Mouse (Mus musculus) mature B cell (primary cell): ENCODE results near the gene Gmpr.

Source experiments
- in situ Hi-C: fragments of 300-500 bp; cut with MboI; formaldehyde crosslinking; loops from 2 replicates; pipeline ENCODE4 v1.14.3; 2019

Gene Gmpr

GRCm38 (mm10) chr13:45505546-45505945, 1.7 kb upstream of the Gmpr start:
- in situ Hi-C loops = no loop called here

GRCm38 (mm10) chr13:45508495-45508894, 1.3 kb downstream of the Gmpr start:
- in situ Hi-C loops = no loop called here

GRCm38 (mm10) chr13:45509366-45509765, 2.1 kb downstream of the Gmpr start:
- in situ Hi-C loops = no loop called here

- in situ Hi-C loops = no loop called here
These were observed 4.6 kb downstream of the Gmpr start for GRCm38 (mm10) chr13:45511706-45512435.

DNA sequence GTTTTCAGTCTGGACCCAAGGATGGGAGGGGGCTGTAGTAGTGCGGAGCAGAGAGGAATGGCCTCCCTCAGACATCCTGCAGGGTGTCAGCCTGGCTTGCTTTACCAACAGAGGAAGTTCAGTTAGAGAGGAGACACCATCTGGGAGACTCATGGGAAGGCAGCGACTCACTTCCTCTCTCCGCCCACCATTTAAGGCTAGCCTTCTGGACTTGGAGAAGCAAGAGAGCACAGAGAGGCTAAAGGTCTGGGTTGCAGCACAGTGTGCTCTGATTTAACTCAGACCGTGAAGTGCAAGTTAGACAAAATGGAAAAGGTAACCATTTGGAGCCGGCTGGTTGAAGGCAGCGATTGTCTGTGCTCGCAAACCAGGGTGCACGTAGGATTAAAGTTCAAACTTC, 5.3 kb downstream of the Gmpr start:
- in situ Hi-C loops = no loop called here

DNA sequence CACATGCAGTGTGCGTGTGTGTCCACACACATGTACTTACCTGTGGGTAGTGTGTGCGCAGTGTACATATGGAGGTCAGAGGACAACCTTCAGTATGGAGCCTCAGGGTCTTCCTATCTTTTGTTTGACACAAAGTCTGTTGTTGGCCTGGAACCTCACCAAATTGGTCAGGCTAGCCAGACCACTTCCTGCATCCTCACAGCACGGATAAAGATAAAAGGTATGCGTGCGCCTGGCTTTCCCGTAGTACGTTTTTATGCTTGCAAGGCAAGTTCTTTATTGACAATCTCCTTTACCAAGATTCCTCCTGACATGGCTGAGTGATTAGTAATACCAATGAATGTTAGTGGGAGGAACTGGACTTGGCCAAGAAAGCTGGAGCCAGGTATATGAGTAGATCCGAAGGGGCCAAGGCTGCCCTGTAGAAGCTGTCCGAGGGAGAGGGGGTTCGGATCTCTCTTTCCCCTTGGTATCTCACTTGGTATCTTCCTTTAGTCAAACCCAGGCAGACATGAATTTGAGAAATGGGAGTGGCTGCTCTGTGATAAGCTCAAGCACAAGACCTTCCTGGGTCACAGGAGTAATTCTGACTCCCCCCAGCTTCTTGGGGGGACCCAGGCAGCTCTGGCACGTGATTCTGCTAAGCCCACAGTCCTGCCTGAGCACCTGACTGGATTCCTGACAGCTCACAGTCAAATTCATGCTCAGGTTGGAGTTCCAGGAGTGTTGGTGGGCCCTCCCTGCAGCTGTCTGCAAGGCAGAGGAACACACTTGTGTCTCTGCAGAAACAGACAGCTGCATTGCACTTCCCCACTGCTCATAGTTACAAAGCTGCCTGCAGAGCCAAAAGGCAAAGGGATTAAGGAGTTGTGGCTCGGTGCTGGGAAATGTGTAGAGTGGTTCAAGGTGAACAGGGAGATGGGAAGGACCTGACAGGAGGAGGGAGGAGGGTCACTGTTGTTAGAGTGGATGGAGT, 6.1 kb downstream of the Gmpr start:
- in situ Hi-C loops = no loop called here

DNA sequence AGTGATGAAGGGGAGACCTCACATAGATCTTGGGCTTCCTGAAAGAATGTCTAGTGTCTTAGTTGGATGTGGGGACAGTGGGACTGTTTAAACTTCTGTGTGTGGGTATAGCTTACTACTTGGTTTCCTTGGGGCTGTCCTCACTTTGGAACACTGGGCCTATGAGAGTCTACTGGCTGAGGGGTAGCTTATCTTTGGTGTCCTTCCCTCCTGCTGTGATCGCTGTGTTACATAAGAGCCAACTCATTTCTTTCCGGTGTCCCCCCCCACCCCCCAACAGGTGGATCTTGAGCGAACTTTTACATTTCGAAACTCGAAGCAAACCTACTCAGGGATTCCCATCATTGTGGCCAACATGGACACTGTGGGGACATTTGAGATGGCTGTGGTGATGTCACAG, 6.9 kb downstream of the Gmpr start:
- in situ Hi-C loops = no loop called here

DNA sequence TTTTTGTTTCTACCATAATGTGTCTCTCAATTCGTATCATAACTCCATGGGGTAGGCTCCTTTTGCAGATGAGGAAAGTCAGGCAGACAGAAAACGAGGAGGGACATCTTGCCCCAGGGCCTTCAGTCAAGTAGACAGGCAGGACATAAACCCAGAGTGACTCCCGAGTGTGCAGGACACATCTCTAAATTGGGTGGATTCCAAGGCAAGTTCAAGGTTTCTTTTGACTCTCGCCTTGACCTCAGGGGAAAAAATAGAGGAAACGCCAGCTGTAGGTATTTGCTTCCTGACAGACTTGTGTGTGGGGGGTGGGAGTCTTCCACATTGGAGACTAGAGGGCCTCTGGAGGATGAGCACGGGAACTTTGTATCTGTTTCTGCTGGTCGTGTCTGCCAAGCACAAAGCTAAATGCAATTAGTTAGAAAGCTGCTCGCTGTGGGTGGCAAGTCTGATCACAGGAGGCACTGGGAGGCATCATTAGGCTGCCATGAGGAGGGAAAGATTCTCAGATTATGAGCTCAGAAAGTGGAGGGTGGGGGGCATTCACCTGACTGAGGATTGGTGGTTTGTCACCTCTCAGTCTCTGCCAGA, 7.7 kb downstream of the Gmpr start:
- in situ Hi-C loops = no loop called here

- in situ Hi-C loops = no loop called here
These were observed 9.5 kb downstream of the Gmpr start for GRCm38 (mm10) chr13:45516501-45517393.

DNA sequence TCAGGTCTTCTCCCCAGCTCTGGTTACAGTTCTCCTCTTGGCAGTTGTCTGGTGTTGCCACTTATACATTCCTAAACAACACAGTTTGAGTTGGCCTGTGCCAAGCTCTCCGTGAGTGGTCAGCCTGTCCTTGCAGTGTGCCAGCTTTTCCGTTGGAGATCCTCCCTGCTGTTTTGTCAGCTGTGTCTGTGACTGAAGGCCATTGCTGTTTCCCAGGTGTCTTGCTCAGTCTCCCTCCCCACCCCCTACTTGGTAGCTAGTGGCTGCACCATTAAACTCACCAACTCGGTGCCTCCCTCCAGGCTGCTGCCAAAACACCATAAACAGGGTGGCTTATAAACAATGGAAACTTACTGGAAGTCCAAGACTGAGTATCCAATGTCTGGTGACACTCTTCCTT, 17.1 kb downstream of the Gmpr start:
- in situ Hi-C loops = no loop called here

DNA sequence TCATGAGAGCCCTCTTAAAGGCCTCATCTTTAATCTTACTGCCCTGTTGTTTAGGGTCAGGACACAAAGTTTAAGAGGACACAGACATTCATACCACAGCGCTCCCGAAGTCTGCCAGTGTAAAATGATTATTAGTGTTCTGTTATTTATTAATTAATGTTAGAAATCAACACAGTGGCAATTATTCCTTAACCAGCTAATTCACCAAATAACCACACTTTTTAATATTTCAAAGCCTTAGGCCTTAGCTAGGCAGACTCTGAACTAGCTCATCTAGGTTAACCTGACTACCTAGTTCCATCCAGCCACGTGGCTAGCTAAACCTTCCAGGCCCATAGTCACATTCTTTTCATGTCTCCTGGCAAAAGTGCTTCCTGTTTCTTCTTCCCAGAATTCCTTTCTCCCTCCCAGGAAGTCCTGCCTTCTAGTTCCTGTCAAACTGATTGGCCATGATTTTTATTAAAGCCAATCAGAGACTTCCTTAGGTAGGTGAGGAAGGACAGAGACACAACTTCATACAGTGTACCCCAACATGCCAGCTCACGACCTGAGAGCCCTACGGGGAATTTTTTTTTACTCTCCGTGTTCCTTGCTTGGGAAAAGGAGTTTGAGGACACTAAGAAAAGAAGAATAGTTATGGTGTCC, 17.7 kb downstream of the Gmpr start:
- in situ Hi-C loops = no loop called here

- in situ Hi-C loops = no loop called here
These were observed 19.0 kb downstream of the Gmpr start for GRCm38 (mm10) chr13:45526230-45526629.

DNA sequence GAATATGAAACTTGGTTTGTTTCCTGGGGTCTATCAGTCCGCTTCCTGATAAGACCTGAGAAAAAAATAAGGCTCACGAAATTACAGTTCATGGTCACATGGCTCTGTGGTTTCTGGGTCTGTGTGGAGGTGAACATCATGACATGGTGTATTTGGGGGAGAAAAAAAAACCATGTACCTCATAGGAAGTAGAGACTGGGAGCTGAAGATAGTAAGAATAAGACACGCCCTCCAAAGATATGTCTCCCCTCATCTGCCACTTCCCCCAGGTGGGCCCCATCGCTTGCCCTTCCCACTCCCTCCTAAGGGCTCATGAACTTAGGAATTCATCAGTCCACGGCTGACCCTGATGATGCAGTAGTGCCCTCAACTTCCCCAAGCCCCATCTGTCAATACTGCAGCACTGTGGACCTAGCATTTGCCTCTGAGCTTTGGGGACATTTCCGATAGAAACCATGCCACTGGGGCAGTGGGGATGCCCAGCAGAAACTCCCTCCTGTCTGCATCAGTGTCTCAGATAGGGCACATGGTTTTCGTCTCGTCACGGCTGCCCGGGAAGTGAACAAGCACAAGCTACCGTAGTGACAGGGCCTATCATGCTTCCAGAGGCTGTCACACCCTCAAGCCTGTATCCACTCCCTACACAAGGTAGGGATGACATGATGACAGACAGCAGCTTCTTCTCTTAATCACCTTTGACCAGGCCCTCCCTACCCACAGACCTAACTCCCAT, 20.2 kb downstream of the Gmpr start:
- in situ Hi-C loops = no loop called here

DNA sequence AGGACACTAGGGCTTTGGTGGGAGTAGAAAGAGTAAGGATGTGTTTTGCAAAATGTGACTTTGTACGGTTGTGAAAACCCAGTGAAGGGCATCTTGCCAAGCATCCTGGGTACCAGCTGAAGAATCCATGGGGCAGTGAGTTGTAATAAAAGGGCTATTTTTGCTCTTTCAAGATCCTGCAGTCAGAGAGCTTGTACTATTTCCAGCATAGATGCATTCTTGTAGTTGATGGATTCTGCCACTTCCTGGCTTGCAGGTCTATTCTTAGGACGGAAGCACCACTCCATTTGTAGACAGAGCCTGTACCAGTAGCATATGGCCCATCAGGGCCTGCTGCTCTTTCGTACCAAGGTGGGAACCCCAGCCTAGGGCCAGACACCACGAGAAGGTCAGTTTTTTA, 21.5 kb downstream of the Gmpr start:
- in situ Hi-C loops = no loop called here

GRCm38 (mm10) chr13:45530754-45531153, 23.5 kb downstream of the Gmpr start:
- in situ Hi-C loops = no loop called here

GRCm38 (mm10) chr13:45535731-45536453, 28.6 kb downstream of the Gmpr start:
- in situ Hi-C loops = no loop called here

DNA sequence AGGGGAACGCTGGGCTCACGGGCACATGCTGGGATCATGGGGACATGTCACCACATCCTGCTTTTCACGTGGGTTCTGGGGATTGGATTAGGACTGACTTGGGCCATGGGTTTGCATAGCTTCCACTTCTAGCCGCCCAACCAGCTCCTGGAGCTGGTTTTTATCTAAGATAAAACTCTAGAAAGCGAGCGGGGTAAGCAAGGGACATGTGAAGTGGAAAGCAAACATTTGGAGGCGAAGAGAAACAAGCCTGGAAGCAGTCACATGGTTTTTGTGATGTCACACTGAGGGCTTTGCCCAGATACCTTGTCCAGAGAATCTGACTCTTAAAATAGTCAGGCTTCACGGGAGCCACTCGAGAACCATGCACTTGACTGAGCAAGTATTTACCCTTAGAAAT, 29.9 kb downstream of the Gmpr start:
- in situ Hi-C loops = no loop called here

- in situ Hi-C loops = no loop called here
These were observed 30.8 kb downstream of the Gmpr start for GRCm38 (mm10) chr13:45538091-45538490.

- in situ Hi-C loops = no loop called here
These were observed 31.4 kb downstream of the Gmpr start for GRCm38 (mm10) chr13:45538532-45539204.
